Mouse (Mus musculus) c-Kit-positive CD71-negative TER-119-negative erythroid progenitor cells, embryonic 14.5 days (primary cell): ENCODE measurements at regions not wholly inside any gene's neighbourhood (a gene's known extent, or its start where the extent isn't known, plus 50 kb on each side); places are given as distances from the start of the nearest gene placed in this dataset.

Experiments
- DNase-seq: peaks from one replicate; pipeline ENCODE4 v3.0.0-alpha.2; 2013; ENCODE audit warnings: low read depth

DNA sequence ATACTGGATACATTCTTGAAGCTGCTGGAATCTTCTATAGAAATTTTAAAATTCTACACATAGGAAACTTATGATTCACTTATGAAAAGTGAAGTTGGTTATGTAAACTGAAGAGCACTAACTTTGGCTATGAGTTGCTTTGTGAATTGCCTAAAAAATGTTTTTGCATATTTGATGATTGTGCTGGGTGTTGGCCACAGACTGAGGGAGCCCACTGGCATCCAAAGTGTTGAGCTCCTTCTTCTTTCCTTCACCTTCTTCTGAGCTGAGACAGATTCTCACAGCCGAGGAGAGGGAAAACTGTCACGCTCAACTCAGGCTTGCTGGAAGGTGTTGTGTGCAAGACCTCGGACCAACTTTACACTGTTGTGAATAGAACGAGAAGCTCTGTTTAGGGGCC is 243.7 kb downstream of the Gm10260 start:
- no peak for DNase-seq

DNA sequence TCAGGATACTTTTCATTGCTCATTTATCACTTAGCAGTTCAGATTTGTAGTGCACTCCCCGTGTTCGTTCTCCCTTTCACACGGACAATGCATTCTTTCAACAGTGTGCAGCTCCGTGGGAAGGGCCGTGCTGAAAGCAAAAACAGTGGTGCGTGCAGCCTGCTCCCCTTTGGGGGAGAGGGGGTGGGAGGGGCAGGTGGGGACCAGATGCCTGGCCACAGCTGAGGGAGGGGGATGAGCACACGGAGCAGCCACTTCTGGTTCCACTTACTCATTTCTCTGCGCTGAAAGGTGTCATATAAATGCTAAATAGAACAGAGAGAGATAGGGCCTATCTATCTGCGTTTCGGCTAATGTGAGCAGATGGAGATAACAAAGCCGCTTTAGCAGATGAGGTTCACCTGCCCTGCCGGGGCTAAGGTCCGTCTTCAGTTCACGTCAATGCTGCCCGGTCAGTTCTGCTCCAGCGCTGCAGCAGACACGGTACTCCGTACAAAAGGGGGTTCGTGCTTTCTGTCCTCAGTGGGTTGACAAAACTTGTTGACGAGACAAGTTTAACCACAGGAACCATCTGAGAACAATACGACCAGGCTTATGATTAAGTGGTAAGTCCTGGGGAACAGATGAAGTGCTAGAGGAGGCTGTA is 245.9 kb downstream of the Gm10260 start:
- no peak for DNase-seq

DNA sequence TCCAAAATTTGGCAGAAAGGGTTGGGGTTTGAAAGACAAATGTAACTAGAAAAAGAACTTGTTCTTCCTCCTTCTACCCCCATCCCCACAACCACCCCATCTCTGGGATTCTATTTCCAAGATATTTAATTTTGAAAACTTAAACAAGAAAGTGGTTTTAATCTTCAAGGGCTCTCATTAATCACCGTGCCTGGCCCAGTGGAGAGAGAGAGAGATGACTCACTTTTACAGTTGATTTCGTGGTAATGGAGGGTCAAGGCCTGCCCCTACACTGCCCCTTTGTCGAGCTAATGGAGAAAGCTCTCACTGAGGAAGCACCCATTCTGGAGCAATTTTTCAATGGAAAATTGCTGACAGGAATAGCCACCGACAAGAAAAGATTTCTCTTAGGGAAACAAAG is 247.9 kb downstream of the Gm10260 start:
- no peak for DNase-seq

DNA sequence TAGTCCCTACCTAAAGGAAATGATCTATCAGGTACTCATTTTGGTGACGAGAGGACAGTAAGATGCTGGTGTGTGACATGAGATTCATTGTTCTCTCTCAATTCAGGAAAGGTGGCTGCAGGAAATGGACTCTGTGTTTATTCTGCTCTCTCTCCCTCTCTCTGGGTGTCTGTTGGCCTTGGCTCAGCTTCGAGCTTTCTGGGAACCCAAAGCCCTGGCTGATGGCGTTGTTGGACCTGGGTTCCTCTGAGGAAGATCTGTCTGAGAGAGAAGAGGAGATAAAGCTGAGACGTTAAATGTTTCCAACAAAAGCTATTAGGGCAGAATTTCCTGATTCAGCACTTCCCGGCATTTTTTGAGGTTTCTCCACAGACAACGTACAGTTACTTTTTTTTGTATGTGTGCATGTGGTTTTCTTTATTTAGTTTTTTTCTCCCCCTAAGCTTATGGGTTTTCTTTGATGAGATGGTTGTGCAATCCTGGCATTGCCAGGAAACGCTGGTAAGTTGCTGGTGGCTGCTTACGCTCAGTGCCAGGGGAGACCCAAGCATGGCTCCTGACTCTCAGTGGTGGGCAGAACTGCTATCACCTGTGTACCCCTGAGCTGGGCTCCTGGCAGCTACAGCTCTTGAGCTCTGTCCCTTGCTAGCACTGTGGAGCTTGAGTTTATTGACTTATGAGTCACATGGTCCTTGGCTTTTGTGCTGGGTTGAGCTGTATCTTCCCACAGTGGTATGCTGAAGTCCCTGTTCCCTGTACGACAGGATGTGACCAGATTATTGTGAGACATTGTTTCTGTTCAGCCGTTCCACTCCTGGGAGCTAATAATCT is 249.8 kb downstream of the Gm10260 start:
- DNase-seq: no peak

DNA sequence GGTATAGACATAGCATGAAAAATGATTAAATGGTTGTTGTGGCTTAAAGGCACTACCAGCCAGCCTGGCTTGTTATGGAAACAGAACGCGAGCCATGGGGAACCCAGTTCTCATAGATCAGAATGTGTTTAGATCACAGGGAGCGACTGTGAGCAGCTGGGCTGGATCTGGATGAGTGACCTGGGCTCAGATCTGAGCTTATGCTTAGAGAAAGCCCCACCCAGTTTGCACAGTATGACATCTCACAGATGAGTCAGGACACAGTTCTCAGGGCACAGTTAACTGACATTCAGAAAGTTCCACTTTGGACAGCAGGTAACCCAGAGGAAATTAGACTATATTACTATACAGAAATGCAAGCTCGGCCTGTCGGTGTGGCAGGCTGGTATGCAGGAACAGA is 255.5 kb downstream of the Gm10260 start:
- no peak for DNase-seq

DNA sequence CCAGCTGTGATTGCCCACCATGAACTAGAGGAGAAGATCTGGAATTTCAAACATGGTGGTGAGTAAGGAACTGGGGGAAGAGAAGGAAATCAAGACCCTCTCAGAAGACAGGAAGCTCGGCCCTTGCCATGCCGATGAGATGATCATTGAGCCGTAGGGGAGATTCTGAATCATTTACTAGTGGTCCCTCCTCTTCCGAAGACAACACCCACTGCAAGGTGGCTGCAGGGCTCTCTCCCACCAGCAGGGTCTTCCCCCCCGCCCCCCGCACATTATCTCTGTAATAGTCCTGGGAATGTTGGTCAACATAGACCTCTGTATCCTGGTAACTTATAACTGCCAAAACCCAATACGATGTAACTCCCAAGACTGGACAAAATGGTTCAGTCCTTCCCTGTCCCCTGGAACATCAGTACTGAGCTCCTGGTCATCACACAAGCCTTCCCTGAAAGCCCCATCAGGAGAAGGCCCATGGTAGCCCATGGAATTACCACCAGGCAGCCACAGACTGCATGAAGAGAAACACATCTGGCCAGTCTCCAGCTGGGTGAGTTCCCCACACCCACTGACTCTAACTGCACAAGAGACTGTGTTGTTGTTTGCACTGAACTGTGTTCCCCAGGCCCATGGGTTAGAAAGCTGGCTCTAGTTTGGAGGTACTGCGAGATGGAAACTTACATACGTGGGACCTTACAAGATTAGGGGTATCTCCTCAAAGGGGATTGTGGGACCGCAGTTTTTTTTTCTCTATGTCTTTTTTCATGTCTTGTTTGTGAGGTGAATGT is 256.3 kb downstream of the Gm10260 start:
- DNase-seq: no peak

DNA sequence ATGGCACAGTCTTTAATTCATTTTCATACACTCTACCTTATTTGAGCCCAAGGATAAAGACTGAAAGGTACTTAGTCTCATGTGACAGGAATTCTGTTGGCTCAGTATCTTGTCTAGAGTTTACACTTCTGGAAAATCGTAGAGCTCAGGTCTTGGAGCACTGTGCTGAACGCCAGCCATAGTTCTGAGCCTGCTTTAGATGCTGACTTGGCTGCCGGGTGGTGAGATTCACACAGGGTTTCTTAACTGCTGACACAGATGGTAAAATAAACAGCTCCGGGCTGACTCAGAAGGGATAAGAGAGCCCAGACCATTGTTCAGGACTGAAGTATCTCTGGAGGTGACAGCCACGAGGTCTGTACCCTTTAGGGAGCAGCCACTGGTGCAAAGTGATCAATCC is 257.0 kb downstream of the Gm10260 start:
- DNase-seq: no peak

DNA sequence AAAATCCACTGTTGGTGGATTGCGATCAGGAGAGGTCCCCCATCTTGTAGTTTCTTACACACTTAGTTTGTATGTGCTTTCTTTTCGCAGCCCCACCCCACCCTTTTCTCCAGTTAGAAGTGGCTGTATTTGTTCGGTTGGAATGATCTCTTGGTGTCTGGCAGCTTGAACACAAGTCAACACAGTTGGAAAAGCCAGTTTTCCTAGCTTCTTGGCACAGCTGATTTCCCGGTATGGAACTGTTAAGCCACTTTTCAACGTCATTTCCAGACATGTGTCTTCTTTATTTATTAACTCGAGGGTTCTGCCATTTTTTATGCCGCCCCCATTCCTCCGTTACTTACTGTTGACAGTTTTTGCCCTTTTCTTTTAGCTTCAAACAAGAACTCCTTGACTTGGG is 259.2 kb downstream of the Enc1 start:
- DNase-seq: no peak

DNA sequence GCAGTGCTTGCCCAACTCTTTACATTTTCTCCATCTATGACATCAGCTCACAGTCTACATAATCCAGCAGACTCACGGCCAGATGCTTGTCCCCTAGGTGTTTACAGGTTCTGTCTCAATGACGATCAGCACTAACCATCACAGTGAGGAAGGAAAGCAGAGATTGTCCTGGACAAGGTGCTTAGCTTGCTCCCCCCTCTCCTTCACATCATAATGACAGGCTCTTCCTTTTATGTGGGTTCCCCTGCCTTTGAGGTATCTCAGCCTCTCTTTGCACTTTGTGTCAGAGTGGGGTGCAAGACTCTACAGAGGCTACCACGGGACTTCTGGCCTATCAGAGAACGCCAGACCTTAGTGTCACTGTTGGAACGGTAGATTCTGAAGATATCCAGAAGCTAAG is 258.1 kb downstream of the Enc1 start:
- no peak for DNase-seq

DNA sequence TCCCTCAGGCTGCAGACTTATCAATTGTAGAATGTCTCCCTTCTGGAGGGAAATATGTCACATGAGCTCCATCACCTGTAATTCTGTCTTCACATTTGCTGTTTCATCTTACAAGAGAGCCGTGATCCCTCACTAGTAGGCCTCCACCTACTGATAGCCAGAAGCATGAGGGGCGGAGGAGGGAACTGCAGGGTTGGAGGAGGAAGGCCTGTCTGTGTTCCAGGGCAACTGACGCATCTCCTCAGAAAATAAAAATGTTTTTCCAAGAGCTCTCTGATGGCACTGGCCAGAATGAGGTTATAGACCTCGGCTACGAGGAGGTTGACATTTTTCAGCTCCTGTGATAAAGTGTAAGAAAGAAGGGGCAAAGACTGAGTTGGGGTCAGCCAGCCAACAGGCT is 257.0 kb downstream of the Enc1 start:
- no peak for DNase-seq

DNA sequence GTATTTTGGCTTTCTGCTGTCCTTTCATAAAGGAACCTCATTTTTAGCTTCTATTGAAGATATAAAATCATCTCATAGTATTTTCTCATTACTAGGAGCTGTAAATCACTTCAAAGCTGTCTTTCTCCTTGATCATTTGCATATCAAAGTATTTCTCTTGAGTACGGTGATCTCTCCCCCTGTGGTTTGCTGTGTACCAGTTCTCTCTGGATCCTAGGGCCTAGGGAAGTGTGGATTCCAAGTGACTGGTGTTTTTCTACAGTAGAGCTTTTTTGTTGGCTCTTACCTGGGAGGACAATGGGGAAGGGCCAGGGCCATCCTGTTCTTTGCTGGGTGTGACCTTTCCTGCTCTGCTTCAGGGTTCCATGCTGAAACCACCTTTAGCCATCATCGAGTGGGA is 253.9 kb downstream of the Enc1 start:
- DNase-seq: no peak

DNA sequence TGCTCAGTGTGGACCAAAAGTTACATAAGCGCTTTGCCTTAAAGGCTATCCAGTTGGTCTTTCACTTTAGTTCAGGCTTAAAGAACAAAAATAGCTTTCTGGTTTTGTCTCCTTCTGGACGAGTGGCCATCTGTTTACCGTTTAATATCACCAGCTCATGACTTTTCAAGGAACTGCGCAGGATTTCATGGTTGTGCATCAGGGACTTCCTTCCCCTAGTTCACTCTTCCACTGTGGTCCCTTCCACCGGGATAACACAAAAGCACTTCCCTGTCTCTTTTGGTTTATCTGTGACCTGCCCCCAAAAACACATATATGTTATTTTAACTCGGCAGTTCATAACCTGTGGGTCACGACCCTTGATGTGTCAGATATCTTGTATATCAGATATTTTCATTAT is 252.9 kb downstream of the Enc1 start:
- DNase-seq: no peak

DNA sequence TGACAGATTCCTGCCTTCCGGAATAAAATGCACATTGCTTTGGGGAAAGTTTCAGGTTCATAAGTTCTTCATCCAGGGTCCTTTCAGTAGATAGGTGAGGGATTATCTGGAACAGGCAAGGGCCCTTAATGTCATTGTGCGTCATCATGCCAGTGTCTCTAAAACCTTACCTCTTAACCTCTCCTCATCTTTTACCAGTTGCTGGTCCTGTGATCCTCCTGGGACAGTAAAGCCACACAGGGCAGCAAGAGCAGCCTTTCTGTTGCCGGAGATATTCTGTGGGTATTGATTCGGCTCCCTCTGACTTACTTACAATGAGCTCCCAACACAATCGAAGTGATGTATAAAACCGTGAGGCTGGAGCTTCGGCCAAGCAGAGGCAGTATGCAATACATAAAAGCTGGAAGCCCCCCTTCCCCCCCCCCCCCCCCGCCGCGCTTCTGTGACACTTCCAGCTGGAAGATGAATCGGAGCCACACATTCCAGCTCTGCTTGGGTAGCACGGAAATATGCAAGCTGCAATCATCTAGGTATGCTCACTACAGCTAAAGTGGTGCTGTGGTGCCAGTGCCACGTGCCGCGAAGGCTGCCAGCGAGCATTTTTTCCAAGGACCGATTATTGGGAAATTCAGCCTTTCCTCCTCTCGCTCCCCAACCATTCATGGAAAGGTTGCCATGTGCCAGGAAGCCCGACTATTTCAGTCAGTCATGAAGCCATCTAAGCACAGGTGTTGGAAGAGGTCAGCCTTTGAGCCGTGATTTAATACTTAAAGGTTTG is 252.2 kb downstream of the Enc1 start:
- DNase-seq: no peak

DNA sequence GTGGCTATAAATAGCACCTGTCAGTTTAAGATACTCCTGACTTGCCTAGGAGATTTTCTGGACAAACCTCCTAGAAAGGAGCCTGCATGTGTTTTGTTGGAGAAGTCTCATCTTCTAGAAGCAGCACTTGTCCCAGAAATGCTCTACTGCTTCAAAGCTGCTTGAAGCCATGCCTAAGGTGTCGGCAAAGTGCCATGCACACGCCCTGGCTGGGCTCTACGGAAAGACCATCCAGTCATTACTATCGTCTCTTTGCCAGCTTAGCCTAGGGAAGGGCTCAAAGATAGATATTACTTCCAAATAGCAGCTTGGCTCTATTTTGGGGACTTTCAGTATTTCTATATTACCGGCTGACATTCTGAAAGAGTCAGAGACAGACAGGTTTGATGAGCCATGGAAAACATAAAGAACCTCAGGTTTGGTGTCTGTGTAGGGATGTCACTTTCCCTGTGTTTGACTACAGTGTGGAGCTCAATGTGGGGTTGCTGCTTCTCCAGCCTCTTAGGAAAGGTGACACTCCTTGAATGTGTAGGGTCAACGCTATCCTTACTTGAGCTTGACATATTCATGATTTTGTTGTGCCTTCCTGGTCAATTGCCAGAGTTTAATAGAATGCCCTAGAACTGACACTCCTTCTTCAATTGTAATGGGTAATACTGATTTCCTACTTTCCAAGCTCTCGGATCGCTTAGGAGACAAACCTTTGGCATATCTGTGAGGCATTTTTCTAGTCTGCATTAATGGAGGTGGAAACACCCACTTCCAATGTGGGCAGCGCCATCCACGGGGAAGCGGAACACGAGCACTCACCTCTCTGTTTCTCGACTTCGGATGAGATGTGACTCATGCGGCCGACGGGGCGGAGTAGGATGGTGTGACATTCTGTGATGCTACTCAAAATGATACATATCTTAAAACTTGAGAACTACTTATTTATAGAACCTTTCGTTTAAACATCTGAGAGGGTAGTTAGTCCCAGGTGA is 251.3 kb downstream of the Enc1 start:
- no peak for DNase-seq

DNA sequence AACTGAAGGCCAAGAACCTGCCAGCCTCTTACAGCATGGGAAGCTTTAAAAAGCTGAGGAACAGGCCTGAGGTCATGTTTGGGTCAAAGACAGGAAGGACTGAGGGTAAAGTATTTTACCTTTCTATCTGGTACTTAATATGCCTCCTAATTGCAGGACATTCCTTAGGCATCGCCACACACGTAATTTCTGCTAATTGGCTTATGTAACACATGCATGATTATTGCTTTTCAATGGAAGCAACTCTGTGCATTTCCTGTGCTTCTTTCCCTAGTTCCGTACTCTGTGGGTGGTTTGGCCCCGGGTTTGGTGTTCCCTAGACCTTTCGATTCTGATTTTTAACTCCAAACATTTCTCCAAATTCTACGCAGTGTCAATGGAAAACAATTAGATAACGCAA is 249.2 kb downstream of the Enc1 start:
- no peak for DNase-seq

DNA sequence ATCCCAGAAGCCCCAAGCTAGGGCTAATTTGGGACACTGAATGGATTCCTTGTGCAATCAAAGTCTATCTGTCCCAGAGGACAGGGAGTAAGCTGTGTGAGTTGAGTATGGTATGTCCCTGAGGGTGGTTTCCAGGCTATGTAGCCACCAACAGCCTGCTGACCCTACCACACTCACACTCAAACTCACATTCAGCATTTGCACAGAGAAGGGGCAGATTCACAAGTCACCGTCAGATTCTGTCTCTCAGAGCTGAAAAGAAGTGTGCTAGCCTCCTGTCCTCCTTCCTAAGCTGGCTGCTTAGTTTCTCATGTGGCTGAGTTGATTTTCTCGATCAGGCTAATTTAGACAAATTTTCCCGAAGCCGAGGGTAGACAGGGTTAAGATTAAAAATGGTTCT is 248.8 kb downstream of the Enc1 start:
- no peak for DNase-seq

DNA sequence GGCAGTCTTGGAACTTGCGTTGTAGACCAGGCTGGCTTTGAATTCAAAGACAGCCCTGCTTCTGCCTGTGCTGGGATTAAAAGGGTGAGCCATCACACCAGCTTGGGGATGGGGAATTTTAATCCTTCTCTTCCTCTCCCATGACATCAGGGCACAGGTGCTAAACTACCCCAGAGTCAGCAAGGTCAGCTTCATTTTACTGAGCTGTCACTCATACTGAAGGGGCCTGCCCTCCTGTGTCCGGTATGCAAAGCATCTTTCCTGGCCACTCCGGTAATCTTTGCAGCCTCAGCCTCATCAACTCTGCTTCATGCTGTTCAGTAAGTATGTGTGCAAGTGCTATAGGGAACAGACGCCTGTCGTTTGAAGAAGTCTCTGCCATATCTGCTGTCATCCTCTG is 248.1 kb downstream of the Enc1 start:
- DNase-seq: no peak

DNA sequence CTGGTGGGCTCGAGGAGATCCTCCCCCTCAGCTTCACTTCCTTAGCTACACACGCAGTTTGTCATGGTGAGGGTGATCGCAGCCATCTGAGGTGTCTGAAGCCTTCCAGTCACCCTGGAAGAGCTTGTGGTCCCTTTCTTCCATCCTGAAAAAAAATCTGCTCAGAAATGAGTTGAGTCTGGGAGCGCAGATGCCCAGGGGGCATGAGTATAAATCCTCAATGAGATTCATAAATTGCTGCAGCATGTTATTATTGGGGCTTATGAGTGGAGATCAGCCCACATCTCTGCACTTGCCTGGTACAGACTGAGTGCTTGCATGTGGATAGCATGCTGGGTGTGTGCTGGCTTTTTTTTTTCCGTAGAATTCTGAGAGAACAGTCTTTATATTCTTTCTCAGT is 247.6 kb downstream of the Enc1 start:
- DNase-seq: no peak

DNA sequence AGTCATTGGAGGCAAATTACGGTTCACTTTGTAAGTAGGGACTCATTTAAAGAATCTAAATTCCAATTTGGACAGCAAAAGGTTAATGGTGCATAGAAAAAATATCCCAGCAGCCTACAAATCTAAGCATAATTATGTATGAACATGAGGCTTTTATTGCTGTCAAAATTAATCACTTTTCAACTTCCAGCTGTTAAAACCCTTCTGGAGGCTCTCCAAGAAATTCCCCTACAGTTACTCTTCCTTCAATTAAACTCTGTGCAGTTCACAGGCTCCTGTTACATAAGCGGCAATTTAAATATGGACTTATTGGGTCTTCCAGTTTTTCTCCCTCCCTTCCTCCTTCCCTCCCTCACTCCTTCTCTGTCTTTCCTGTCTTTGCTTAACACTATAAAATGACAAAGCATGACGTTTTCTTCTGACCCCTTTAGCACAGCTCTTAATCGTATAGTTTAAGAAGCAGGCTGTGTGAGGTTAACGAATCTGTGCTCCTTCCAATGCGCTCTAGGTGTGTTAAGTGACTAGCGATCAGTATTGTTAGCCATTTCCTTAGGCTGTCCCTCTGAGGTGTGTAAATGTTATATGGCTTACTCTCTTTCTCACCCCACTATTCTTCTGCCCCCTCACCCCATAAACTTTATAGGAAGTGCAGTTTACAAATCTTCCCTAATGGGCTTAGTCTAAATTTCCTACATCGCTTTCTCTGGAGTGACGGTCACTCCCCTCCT is 247.0 kb downstream of the Enc1 start:
- no peak for DNase-seq

DNA sequence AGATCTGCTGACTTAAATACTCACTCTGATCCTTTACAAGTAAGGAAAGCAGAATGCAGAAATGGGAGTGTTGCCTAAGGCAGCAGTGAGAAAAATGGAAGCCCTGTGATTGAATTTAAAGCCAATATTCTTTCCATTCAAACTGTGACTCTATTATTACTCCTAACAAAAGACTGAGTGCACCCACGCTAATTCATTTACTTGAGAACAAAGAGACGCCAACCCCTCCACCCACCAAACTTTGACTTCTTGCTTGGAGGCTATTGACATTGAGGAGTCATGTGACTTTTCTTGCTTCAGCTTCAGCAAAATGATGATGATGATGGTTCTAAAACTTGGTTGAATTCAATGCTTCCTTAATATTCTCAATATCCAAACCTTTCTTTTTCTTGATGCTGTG is 245.6 kb downstream of the Enc1 start:
- no peak for DNase-seq
